Mouse (Mus musculus): ENCODE data around the gene Gm11567.
"Not testable (repeated sequence)": the region's sequence is repeated elsewhere in the genome, so short reads cannot be mapped to it uniquely, and the experiment has no call there.

The Gm11567 gene

DNA sequence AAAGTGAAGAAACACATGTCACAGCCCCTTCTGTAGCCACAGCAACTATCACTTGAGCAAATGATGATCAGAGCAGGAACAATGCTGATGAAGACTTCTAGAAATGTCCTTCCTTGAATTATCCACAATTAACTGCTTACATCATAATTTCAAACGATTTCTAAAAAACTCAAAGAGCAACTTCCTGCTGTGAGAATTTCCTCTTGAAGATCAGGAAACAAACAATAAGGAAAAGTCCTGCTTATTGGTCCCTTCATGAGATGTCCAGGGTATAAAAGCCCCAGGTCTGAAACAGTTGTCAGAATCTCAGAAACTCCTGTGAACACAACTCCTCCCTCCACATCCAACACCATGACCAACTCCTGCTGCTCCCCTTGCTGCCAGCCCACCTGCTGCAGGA is at the start of gene Gm11567:
Gene Gm11567 (plus strand): TSS at position 301 of the 400 bp plus-strand sequence.
- not testable (repeated sequence) for DNase-seq (ENCODE audit: low spot score in 2 of 2)

DNA sequence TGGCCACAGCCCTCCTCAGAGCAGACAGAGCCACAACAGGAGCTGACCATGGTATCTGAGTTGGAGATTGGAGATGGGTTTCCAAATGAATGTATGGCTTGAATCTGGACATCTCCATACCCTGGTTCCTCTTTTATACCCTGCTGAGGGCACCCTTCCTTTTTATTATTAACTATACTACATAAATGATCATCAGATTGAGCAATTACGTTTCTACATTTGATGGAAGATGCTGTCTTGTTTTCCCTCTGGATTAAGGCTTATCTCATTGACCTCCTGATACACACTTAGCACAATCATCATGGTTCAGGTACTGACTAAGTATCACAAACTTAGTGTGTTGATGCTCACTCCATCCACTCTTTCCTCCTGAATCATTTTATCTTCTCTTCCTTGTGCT is 41.0 kb upstream of the Gm11567 start, which contains the start of gene 2300003K06Rik:
Gene 2300003K06Rik (minus strand): TSS at position 101 of the 400 bp plus-strand sequence.
- DNase-seq (ENCODE audit: low spot score in 2 of 2) = no peak

DNA sequence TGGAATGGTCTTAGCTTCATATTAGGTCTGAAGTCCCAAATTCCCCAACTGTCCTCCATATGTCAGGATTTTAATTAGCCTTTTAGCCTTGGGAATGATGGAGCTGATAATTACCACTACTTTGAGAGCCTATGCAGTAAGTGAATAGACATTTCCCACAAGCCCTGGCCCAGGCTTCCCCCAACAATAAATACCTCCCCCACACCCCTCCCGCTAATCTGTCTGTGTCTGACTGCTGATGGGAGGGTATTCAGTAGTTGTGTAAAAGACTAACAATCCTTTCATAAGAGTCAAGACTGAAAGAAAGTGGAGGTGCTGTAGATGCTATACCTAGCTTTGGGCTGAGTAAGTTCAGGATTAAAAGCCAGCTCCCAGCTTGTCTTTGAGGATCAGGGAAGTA is 36.8 kb upstream of the Gm11567 start:
- no peak for DNase-seq (ENCODE audit: low spot score in 2 of 2)

DNA sequence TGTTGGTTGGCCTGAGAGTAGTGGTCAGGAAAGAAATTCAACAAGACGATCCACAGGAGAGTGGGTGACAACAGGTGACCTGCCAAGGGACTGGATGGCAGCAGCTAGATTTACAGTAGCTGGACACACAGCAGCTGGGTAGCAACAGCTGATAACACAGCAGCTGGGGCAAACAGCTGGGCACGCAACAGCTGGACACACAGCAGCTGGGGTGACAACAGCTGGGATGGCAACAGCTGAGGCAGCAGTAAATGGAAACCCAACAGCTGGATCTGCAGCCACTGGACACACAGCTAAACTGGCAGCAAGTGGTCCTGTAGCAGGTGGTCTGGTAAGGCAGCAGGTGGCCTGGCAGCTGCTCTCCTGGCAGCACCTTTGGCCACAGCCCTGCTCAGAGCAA is 32.2 kb upstream of the Gm11567 start:
- DNase-seq (ENCODE audit: low spot score in 2 of 2) = no peak

DNA sequence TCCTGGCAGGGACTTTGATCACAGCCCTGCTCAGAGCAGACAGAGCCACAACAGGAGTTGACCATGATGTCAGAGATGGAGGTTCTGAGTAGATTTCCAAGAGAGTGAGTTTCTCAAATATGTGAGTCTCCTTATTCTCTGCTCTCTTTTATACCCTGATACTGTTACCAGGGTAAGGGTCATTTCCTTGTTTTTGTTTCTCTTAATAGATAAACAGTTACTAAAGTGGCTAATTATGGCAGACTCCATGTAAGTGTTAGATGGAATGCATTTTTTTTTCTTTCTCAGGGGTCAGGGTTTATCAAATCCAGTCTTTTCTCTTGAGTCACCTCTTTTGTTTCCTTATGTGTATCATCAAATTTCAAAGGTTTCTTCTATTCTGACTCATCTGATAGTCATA is 27.5 kb upstream of the Gm11567 start, which contains the start of gene Krtap4-16:
Gene Krtap4-16 (minus strand): TSS at position 101 of the 400 bp plus-strand sequence.
- DNase-seq (ENCODE audit: low spot score in 2 of 2) = no peak

DNA sequence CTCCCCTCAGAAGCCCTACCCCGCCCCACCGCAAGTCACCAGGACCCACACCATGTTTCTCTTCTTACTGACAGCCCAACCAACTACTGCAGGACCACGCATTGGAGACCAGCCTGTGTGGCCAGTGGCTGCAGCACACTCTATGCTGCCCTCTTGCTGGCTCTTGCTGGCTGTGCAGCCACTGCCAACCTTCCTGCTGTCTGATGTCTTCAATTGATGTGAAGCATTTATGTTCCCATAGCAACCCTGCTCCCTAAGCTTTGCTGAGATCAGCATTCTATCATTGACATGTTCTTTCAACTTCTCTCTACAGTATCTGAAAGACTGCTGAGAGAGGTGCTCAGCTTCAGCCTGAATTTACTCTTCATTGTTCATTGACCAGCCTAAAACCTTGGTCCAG is 24.9 kb upstream of the Gm11567 start:
- no peak for DNase-seq (ENCODE audit: low spot score in 2 of 2)

DNA sequence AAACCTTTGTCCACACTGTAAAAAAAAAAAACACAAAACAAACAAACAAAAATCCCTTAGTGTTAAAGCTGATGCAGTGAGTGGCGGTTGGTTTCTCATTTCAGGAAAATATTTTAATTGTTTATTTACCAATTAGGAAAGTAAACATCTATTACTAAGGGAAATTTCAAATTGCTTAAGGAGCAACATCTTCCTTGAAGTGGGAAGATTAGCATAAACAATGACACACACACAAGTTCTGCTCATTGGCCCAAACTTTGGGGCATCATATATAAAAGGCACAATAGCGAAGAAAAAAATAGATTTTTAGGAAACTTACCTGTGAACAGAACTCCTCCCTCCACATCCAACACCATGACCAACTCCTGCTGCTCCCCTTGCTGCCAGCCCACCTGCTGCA is 21.4 kb upstream of the Gm11567 start, which contains the start of gene Gm11568:
Gene Gm11568 (plus strand): TSS at position 301 of the 400 bp plus-strand sequence.
- no peak for DNase-seq (ENCODE audit: low spot score in 2 of 2)

DNA sequence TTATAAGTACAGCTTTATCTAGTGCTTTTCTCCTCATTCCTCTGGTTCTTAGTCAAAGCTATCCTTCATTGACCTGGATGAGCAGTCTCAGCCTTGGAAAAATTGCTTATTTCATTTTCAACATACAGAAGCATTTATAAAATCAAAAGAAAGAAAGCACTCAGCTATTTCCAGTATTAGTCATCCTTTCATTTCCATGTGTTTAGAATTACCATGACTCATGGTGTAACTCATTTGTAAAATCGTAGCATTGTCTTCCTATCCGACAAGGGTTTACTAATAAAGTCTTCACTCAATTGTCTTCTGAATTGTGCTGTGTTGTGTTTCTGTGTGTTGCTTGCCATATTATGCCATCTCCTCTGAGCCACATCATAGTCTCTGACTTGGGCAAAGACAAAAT is 20.2 kb upstream of the Gm11567 start:
- no peak for DNase-seq (ENCODE audit: low spot score in 2 of 2)

DNA sequence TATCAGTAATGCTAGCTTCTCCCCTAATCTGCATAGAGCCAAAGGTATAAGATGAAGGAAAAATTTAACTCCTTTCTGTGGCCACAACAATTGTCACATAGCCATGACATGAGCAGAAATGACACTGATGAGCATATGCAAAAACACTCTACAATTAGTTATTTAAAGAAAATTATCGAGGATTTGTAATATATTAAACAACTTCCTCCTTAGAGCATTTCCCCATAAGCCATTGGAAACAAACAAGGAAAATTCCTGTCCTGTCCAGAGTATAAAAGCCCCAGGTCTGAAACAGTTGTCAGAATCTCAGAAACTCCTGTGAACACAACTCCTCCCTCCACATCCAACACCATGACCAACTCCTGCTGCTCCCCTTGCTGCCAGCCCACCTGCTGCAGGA is 14.8 kb upstream of the Gm11567 start, which contains the start of gene Gm11559:
Gene Gm11559 (plus strand): TSS at position 301 of the 400 bp plus-strand sequence.
- not testable (repeated sequence) for DNase-seq (ENCODE audit: low spot score in 2 of 2)

DNA sequence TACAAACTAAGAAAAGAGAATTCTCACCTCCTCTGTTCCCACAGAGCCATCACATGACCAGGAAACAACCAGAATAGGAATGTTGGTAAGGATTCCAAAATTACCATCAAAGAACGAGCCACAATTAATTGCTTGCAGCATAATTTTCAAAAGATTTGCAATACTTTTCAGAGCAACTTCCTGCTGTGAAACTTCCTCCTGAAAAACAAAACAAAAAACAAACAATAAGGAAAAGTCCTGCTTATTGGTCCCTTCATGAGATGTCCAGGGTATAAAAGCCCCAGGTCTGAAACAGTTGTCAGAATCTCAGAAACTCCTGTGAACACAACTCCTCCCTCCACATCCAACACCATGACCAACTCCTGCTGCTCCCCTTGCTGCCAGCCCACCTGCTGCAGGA is 5.9 kb upstream of the Gm11567 start, which contains the start of gene Krtap9-1:
Gene Krtap9-1 (plus strand): TSS at position 301 of the 400 bp plus-strand sequence.
- not testable (repeated sequence) for DNase-seq (ENCODE audit: low spot score in 2 of 2)

DNA sequence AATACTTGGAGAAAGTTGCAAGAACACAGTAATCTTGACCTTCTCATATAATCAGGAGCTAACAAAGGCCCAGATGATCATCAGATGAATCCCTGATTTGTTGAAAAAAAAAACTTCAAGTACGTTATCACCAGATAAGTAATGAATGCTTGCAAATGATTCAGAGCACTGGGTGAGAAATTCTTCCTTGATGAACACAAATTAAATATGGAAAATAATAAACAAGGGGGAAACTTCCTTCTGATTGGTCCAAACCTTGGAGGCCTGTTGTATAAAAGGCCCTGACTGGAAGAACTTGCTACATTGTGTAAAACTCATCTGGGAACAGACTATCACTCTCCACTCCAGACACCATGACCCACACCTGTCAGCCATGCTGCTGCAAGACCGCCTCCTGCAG is 28.6 kb downstream of the Gm11567 start, which contains the start of gene Krtap31-1:
Gene Krtap31-1 (plus strand): TSS at position 301 of the 400 bp plus-strand sequence.
- no peak for DNase-seq (ENCODE audit: low spot score in 2 of 2)

DNA sequence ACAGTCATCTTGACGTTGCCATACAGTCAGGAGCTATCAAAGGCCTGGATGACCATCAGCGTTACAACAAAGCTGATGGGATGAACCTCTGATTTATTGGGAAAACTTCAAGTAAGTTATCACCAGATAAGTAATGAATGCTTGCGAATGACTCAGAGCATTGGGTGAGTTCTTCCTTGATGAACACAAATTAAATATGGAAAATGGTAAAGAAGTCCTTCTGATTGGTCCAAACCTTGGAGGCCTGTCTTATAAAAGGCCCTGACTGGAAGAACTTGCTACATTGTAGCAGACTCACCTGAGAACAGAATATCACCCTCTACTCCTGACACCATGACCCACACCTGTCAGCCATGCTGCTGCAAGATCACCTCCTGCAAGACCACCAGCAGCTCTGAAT is 35.5 kb downstream of the Gm11567 start, which contains the start of gene Gm11565:
Gene Gm11565 (plus strand): TSS at position 301 of the 400 bp plus-strand sequence.
- no peak for DNase-seq (ENCODE audit: low spot score in 2 of 2)

Measured in frontal cortex, postnatal 14 days (tissue).